Mouse (Mus musculus) embryo, embryonic 9.5 days (tissue): ENCODE measurements around the gene Xrn1.
A peak's percentile ranks its signal among the peaks of the same experiment; 100 is the strongest.
"Not testable (repeated sequence)": the region's sequence is repeated elsewhere in the genome, so short reads cannot be mapped to it uniquely, and the experiment has no call there.

Experiments
- DNase-seq: peaks from one replicate; pipeline ENCODE4 v3.0.0-alpha.2; 2017; ENCODE audit errors: extremely low spot score

Gene Xrn1

GRCm38 (mm10) chr9:95954585-95955461 is at the start of gene Xrn1:
Xrn1 (plus strand) TSS chr9:95954760.
- DNase-seq = peak; percentile 92

DNA sequence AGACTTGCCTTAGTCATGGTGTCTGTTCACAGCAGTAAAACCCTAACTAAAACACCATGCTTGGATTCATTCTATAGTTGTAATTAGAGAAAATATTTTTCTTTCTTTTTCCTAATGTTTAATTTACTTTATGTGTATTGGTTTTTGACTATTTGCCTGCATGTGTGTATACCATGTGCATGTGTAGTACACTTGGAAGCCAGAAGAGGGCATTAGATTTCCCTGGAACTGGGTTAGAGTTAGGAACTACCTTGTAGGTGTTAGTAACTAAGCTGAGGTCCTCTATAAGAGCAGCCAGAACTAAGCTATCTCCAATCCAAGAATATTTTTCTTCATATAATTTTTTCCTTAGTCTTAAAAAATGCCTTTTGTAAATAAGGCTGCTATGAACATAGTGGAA is 21.7 kb upstream of the Xrn1 start:
- DNase-seq = no peak

- no peak for DNase-seq
Measured at GRCm38 (mm10) chr9:95953658-95954057, 902 bp upstream of the Xrn1 start.

DNA sequence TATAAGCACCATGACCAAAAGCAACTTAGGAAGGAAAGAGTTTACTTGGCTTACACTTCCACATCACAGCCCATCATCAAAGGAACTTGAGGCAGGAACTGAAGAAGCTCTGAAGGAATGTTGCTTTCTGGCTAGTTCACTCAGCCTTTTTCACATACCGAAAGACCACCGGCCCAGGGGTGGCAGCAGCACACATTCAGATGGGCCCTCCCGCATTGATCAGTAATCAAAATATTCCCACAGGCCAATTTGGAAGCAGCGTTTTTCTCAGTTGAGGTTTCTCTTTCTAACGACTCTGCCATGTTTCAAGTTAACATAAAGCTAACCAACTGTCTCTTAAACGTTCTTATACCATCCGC is 355 bp upstream of the Xrn1 start:
- no peak for DNase-seq

- no peak for DNase-seq
Measured at GRCm38 (mm10) chr9:95957611-95958010, 3.1 kb downstream of the Xrn1 start.

GRCm38 (mm10) chr9:95958041-95958730 is 3.6 kb downstream of the Xrn1 start:
- no peak for DNase-seq

DNA sequence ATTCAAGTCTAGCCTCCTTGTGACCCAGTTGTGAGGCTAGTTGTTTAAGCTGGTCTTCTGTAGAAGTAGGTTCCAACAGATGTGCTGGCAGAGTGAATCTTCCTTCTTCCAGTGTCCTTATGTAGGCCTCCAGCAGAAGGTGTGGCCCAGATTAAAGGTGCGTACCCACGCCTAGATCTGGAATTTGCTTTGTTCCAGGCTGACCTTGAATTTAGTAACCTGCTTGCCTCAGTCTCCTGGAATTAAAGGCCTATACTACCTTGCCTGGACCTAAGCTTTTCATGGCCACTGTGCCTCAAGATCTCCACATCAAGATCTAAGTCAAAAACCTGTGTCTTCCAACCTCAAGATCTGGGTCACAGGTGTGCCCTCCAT is 4.2 kb downstream of the Xrn1 start:
- DNase-seq = not testable (repeated sequence)

DNA sequence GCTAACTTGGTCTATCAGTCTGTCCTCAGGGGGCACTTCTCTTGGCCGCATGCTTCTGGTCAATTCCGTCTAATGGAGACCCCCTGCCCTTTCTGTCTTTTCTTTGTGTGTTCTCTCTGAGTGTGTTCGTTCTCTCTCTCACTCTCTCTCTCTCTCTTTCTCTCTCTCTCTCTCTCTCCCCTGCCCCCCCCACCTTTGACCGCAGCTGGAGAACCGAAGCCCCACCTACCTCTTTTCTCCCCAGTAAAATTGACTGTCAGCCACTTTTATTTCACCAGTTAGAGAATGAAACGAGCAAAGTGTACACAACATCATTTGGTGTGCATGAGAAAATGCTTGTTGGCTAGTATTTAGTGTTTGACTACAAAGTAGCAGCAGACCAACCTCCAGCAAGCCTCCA is 4.7 kb downstream of the Xrn1 start:
- DNase-seq = no peak

DNA sequence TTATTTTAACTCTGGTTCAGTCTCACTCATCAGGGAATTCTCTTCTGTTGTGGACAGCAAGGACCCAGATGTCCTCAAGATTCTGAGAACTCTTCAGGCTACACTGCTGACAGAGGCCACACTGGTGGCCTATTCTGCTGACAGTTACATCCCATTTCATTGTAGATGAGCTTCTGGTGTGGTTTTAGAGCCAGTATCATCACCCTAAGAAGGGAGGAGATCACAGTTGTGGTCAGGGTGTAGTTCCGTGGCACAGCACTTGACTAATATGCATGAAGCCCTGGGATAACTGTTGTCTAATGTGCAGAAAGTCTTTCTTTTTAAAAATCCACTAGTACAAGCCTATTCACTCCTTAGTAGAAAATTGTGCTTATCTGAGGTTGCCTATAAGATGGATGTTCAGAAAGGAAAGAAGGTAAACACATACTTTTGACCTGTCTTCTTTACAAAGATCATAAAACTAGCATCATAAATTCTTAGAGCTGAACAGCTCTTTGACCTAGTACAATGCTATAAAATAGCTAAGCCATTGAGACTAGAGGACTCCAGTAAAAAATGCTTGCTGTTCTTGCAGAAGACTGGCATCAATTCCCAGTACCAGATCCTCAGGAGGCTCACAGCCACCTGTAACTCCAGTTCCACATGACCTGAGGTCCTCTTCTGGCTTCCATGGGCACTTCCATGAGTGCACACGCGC is 5.3 kb downstream of the Xrn1 start:
- DNase-seq = no peak

GRCm38 (mm10) chr9:95961058-95961457 is 6.5 kb downstream of the Xrn1 start:
- no peak for DNase-seq

DNA sequence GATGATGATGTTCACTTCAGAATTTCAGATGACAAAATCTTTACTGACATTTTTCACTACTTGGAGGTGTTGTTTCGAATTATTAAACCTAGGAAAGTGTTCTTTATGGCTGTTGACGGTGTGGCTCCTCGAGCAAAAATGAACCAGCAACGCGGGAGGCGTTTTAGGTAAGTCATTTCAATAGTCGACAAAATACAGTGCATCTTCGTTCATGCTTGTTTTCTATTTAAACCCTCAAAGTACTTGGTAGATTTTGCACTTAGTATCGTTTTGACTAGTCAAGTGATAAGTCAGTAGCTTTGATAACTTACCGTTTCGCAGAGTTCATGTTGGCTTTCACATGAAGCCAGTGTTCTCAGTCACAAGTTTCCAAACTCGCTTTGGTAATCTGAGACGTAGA is 9.5 kb downstream of the Xrn1 start:
- DNase-seq = no peak

GRCm38 (mm10) chr9:95978279-95978678 is 23.7 kb downstream of the Xrn1 start:
- no peak for DNase-seq

DNA sequence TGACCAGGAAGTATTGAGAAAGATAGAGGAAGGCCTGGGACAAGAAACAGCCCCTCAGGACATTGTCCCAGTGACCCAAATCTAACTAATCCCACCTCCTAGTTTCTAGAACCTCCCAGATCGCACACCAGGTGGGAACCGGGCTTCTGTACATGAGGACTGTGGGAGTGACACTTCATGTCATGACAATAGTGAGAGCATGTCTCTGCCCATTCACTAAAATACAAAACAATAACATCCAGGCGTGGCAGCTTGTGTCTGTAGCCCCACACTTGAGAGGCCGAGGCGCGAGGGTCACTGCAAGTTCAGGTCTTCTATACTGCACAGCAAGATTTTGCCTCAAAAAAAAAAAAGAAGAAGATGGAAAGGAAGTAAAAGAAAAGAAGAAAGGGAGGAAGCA is 25.3 kb downstream of the Xrn1 start:
- DNase-seq = no peak

GRCm38 (mm10) chr9:95992255-95992654 is 37.7 kb downstream of the Xrn1 start:
- no peak for DNase-seq

GRCm38 (mm10) chr9:96004455-96004854 is 49.9 kb downstream of the Xrn1 start:
- no peak for DNase-seq

GRCm38 (mm10) chr9:96010664-96011063 is 56.1 kb downstream of the Xrn1 start:
- DNase-seq = no peak

GRCm38 (mm10) chr9:96023921-96024320 is 69.4 kb downstream of the Xrn1 start:
- no peak for DNase-seq

GRCm38 (mm10) chr9:96027913-96028312 is 73.4 kb downstream of the Xrn1 start:
- DNase-seq = no peak

DNA sequence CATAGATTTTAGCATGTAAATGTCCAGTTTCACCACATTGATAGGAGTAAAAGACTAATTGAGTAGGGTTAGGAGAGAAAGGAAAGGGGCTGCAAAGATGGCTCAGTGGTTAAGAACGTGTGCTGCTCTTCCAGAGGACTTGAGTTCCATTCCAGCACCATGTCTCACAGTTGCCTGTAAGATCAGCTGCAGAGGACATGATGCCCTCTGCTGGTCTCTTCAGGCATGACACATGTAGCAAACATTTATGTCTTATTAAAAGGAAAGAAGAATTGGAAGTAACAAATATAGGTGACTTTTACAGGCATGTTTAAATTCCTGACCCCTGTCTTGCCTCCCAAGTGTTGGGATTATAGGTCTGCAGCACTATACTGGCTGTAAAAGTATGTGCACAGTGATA is 74.3 kb downstream of the Xrn1 start:
- DNase-seq = peak; percentile 14

- no peak for DNase-seq
Measured at GRCm38 (mm10) chr9:96029886-96030285, 75.3 kb downstream of the Xrn1 start.

DNA sequence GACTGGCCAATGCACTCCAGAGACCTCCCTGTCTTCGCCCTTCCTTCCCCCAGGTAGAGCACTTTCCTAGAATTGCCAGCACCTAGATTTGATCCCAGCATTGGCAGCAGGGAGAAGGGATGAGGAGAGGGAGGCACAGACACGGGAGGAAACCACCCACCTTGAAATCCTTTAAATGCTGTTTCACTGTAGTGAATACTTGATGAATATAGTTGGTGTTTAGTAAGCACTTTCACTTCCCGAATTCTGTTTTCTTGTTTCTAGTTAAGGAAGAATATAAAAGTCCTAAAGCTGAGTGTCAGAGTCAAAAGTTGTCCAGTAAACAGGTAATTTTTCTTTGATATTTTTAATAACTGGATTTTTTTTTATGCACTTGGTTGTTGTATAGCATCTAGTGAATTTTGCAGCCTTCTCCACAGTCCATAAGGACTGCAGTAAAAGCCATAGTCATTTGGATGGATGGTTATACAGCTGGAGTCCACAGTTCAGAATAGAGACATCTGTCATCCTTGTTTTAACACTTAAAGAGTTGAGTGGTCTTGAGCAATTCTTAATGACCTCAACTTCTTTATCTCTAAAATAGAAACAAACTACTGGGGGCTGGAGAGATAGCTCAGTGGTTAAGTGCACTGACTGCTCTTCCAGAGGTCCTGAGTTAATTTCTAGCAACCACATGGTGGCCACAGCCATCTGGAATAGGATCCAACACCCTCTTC is 81.0 kb downstream of the Xrn1 start:
- no peak for DNase-seq

DNA sequence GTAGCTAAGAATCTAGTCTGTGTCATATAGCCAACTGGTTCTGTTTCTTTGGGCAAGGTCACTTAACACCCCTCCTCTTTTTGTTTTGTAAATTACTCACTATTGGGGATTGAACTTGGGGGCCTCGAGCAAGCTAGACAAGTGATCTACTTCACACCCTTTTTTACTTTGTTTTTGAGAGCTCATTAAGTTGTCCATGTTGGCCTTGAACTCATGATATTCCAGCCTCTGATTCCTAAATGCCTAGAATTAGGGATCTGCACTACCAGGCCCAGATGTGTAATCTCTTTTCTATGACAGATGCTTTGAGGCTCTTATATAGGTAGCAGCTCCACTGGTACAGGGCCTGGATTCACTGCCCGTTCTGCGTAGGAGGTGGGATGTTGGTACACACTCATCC is 89.7 kb downstream of the Xrn1 start:
- DNase-seq = no peak
